Mouse (Mus musculus) kidney, adult 8-10 months (tissue): ENCODE measurements at regions not wholly inside any gene's neighbourhood (a gene's known extent, or its start where the extent isn't known, plus 50 kb on each side); places are given as distances from the start of the nearest gene placed in this dataset.

Source experiments
- DNase-seq, 2 experiments: peaks; one replicate each; pipeline ENCODE4 v3.0.0; 2022

DNA sequence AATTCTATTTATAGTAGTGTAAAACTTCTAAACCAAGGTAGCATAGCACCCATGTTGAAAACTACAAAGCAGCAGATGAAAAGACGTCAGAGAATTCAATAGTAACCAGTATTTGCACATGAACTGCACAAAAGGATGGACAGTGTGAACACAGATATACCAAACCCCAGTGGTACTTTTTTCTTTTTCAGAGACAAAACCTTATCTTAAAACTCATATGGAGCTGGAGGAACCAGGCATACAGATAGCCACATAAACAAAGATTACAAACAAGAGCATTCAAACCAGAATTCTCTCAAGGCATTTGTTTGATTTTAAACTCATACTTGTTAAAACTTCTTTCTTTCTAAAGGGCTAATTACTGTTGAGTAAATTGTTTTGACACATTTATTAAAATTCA is 72.5 kb upstream of the Nck2 start:
- DNase-seq = no peak

DNA sequence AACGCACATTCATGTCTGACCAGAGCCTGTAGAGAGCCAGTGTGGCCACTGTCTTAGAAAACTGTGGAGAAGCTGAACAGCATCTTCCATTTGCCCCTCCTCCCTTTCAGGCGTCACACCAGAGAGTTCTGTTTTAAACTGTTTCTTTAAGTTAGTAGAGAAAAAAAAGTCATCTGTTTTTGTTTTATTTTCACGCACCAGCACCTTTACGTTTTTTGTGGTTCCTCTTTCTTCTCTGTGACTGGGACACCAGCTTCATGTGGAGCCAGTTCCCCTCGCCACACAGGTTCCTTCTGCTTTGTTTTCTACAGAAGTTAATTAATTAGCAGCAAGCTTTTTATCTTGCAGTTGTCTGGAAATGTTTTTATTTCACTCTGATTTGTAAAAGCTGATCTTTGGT is 69.4 kb upstream of the Nck2 start:
- DNase-seq = no peak

DNA sequence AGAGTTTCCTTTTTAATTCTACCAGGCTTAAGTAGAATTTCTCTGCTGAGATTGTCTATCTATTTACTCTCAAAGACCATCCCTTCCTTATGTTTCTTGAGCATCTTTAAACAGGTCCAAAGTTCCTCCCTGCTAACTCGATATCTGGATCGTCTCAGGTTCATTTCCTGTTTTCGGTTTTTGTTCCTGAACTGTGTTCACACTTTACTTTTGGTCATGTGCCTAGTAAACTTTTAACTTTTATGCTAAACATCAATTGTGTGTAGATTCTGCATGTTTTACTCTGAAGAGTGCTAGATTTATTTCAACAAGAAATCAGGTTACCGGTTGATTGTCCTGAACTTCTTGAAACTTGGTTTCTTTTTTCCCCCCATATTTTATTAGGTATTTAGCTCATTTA is 68.5 kb upstream of the Nck2 start:
- no peak for DNase-seq

DNA sequence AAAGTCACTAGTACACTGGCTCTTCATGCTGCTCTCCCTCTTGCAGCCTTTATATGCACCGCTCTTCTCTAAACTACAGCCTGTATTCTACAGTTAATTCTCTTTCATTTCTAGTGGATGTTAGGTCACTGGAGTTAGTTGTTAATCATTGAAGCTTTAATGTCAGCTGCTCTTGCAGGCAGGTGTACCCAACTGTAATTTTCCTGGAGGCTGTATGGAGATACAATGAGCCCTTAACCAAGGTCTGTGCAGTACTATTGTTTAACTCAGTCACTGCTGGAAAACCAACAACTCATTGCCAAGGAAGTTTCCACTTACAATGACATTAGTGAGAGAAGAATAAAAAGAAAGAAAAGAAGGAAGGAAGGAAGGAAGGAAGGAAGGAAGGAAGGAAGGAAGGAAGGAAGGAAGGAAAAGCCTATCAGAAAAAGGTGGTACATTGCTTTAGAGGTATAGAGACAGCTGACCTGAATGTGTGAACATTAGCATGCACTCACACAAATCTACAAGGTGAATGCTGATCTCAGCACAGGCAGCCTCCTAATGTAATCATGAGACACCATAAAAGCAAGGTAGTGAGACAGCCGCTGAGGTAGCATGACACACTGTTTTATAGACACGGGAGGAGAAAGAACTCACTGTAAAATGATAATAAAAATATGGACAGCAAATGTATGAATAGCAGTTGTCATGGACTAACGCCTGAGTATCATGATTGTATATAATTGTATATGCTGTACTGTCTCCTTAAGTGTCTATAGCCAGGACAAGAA is 66.7 kb upstream of the Nck2 start:
- DNase-seq = no peak

DNA sequence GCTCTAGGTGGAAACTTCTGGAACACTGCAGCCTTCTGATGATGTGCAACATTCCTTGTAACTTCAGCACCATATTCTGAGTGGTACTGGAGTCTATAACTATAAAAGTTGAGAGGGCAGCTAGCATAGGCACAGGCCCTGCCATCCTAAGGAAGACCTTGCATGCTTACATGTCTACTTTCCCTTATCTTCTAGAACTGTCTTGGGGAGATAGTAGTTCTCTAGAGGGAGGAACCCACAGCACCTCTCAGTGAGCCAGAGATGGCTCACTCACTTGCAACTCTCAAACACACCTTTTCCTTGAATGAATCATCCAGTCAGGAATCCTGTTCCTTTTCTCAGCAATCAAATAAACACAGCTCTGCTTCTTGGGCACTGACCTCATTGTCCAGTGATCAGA is 59.4 kb upstream of the Nck2 start:
- no peak for DNase-seq

DNA sequence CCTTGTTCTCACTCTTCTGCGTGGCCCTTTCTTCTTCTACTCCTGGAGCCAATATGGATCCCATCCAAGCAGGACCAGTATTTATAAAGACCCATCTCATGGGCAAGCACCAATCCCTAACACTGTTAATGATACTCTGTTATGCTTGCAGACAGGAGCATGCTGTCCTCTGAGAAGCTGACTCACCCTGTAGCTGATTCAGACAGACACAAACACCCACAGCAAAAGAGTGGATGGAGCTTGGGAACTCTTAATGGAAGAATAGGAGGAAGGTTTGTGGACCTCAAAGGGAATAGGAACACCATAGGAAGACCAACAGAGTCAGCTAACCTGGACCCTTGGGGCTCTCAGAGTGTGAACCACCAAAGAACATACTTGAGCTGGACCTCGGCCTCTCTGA is 50.3 kb upstream of the Nck2 start:
- DNase-seq = no peak
